Mouse (Mus musculus) mature B cell (primary cell): ENCODE measurements around the gene Acd.

Experiments used
- in situ Hi-C: fragments of 300-500 bp; cut with MboI; formaldehyde crosslinking; loops from 2 replicates; pipeline ENCODE4 v1.14.3; 2019

The Acd gene

DNA sequence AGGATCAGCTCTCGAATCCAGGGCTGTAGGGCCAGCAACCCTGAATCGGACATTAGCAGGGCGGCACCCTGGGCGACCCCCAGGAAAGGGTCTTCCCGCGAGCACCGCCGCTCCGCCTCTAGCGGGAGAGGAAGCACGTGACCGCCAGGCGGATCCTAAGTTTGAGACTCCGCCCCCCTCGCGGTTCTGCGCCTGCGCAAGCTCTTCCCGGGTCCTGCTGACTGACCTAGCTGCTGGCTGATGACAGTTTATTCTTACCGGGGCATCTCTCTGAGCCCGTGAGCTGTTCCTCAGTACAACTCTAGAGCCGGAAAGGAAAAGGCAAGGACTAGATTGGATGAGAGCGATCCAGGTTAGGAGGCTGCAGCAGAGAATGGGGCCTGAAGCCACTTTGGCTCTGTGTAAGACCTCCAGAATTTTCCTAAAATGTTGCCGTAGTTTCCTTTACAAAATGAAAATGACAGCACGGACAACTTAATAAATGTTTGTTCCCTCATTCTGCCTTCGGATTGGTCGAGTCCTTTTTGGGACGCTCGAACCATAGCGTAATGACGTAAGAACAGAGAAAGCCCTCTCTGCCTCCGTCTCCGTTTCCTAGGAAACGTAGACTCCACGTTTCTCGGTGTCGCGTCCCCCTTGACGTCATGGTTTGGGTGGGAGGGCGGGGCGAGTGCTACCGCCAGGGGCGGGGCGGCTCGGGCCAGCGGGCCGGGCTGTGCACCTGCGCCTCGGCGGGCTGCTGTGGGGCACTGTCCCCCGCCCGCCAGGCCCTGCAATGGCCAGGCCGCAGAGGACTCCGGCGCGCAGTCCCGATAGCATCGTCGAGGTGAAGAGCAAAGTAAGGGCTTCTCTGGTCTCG is at the start of gene Acd, which contains the start of gene Pard6a:
Gene Acd, minus strand, starts transcription at position 137 of the 859 bp plus-strand sequence.
Gene Pard6a, plus strand, starts transcription at position 183 of the 859 bp plus-strand sequence.
- in situ Hi-C loops: loop anchor here (25.0 kb wide), 1 partner anchor 236 kb away; the partner anchor contains the start of genes Ctrl, Lcat and Psmb10

DNA sequence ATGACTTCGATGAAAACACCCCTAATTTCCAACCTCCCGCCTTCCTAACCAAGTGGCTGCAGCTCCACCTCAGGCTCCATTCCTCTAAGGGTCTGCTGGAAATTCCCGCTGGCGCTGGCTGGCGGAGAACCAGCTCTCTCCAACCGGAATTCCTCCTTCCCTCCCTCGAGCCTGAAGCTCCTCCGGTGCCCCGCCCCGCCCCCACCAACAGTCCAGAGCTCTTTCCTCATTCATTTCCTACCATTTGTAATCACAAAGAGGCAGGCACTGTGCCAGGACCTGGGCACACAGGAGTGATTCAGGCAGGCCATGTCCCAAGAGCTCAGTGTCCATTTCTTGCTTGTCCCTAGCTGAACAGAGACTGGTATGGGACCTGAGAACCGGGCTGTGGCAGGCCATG is 49.7 kb upstream of the Acd start:
- in situ Hi-C loops: no loop called here

DNA sequence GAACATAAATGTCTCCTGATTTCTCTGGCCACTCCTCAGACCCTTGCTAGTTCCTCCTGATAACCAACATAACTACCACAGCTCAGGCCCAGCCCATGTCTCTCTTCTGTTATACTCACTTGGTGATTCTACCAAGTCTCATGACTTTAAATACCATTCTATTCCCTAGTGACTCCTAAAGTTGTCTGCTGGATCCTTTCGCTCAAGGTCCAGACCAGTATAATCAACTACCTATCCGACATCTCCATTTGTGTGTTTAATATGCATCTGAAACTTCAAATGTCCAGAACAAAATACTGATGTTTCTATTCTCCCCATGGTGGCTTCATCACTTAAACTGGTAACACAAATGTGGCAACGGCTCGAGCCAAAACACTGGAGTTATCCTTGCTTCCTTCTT is 42.4 kb upstream of the Acd start:
- in situ Hi-C loops: no loop called here

DNA sequence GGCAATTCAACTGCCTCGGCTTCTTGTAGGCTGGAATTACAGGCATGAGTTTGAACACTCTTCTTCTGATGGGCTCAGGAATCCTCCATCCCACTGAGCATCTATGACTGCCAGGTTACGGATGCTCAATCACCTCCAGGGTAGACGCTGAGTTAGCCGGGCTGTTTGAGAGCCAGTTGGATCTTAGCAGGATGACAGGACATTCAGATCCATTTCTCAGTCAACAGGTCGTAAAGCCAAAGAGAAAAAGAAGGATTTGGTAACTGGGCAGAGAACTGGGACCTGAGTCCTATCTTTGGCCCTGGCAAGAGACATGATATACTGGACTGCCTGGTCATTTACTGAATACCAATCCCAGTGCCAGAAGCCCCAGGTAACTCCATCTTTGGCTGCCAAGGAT is 38.3 kb upstream of the Acd start:
- in situ Hi-C loops: no loop called here

DNA sequence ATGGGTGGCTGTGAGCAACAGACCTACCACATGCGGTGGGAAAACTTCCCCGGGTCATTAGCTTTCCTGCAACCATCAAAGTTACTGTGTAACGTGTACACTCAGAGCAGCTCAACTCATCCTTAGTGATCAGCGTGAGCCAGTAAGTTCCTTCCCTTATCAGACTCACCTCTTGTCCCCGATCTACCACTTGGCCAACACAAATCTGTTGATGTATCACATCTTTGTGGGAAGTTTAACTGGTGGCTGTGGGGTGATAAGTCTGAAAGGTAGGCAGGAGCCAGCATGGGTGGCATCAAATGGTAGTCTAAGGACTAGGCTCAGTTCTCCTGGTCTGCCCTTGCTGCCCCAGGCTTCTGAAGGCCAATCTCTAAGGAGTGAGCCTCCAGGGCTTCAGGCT is 31.3 kb upstream of the Acd start:
- in situ Hi-C loops: no loop called here

DNA sequence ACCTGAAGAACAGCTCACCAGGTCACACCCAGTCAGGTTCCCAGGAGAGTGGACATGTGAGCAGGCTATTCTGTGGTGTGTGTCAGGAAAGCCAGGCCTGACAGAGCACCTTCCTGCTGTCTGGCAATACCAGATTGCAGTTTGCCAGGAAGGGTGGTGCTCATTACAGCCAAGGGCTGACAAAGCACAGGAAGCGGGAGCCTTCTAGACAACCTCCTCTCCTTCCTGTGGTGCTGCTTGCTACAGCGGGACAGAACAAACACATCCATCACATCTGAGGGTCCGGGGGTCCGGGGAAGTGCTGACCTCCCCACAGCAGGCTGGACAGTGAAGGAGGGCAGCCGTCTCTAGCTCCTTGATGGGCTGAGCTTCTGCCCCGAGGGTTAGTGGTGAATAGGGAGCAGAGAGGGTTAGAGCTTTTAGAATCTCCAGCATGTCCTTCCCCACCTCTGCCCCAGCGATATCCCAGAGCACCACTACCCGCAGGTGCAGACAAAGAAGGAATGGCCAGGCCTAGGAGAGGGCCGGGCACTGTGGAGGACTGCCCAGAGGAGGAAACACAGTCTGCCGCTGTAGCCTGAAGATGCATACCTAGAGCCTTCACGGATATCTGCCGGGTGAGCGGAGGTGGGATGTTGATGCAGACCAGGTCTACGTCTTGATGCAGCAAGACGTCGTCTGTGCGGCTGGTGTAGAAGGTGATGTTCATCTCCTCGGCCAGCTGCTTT is 26.7 kb upstream of the Acd start:
- in situ Hi-C loops: no loop called here

DNA sequence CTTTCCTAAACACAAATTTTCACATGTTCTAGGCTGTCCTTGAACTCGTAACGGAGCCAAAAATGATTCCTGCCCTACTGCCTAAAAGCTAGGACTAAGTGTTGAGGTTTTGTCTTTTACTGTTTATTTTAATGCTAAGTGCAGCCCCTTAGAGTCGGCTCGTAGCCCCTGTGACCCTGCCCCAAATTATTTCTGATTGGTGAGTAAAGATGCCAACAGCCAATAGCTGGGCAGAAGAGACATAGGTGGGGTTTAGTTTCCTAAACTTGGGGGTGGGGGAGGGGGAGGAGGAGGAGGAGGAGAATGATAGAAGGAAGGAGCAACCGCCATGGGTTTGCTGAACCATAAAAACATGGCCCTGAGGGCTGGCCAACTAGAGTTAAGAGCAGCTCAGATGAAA is 24.8 kb upstream of the Acd start:
- in situ Hi-C loops: no loop called here

DNA sequence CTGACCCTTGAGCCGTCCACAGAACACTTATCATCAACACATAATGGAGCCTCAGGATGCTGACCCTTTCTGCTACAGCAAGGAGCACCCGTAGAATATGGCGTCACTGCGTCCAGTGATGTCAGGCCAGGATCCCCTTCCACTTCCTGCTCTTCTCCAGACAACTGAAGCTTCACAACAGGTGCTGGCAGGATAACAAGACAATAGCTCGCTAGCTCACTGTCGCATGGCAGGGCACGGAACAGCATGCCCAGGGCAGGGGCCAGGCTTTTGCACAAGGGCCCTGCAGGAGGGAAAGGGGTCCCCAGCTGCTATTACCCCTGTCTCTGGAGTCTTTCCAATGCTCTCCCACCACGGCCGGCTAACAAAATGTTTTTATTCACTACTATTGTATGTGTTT is 22.0 kb upstream of the Acd start:
- in situ Hi-C loops: loop anchor here (25.0 kb wide), 1 partner anchor 214 kb away; the partner anchor contains the start of genes Ctrl, Lcat and Psmb10

DNA sequence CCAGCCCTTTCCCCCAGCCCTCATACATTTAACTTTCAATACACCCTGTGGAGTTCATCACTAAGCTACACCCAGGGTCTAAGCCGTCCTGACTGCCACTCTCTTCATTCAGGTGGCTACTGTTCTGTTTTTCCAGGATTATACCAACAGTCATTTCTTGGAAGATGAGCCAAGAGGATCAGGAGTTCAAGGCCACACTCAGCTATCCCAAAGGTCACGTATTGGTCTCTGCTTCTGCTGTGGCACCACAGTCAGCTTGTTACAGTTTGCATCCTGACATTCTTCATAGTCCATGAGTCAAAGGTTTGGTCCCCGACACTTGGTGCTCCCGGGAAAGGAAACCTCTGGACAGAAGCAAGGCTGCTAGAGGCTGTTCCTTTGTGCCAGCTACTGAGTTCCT is 18.7 kb upstream of the Acd start:
- in situ Hi-C loops: loop anchor here (25.0 kb wide), 1 partner anchor 218 kb away; the partner anchor contains the start of genes Ctrl, Lcat and Psmb10

DNA sequence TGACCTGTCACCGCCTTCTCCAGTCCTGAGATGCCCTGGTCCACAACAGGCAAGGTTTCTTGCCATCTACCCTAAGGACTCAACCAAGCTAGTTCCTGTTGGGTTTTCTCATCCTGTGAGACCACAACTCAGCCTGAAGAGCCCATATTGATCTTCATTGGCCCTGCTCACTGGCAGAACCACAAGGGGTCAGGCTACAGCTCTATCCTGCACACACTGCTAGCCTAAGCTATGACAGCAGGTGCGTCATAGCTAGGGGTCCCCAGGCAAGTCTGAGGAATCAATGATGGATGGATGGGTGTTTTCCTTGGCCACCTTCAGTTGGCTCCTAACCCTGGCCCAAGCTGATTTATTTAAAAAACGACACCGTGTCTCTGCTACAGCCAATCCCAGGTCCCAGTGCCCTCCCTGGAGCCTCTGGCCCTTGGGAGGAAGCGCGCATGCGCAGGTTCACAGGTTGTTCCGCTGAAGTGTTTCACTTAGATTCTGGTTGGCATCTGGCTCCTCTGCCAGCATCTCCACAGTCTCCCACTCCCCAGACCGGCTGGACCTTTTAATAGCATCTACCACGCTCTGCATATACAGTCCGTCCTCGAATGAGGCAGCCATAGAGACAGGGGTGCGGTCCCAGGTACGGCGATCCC is 15.5 kb upstream of the Acd start:
- in situ Hi-C loops: loop anchor here (25.0 kb wide), 1 partner anchor 221 kb away; the partner anchor contains the start of genes Ctrl, Lcat and Psmb10

DNA sequence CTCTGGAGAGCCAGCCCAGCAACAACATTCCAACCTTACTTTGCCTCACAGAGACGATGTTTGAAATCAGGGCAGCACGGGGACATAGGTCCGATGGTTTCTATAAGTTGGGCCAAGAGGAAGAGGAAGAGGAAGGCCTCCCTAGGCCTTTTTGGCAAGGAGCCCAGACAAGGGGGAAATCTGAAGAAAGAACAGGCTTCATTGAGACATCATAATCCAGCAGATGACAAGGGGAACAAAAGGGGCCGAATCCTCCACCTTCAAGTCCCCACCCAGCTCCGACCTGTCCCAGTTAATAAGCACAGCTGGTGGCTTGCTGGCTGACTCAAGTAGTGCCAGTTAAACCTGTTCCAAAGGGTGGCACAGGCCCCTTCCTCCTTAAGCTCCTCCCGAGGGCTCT is 14.1 kb upstream of the Acd start:
- in situ Hi-C loops: loop anchor here (25.0 kb wide), 1 partner anchor 222 kb away; the partner anchor contains the start of genes Ctrl, Lcat and Psmb10

DNA sequence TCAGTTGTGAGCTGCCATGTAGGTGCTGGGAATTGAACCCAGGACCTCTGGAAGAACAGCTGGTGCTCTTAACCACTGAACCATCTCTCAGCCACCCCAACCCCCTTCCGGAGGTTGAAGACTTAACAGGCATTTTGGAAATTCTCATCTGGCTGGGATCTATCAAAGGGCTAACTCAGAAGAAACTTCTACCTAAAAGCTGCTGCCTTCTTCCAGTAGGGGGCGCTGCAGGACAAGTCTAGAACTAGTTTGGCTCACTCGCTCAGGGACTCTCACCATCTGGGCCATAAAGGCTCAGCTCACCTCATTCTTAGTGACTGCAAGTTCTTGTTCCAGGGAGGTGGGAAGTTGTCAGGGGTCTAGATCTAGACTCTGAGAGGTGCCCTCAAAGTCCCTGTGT is 13.2 kb upstream of the Acd start:
- in situ Hi-C loops: loop anchor here (25.0 kb wide), 1 partner anchor 223 kb away; the partner anchor contains the start of genes Ctrl, Lcat and Psmb10

DNA sequence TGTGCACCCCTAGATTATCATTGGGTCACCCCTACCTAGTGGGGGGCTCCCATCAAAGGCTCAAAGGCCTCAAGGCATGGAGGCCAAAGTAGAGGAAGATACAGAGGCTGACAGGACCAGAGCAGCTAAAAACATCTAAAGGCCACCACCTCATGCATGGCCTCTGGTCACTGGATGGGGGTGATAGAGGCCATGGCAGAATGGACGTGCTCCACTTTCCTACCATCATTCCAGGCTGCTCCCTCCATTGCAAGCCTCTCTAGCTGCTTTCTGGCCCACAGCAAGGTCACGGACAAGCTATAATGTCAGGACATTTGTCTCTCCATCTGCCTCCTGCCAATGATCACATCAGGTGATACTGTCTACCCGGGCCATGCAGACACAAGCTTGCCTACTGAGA is 11.4 kb upstream of the Acd start:
- in situ Hi-C loops: loop anchor here (25.0 kb wide), 1 partner anchor 225 kb away; the partner anchor contains the start of genes Ctrl, Lcat and Psmb10

DNA sequence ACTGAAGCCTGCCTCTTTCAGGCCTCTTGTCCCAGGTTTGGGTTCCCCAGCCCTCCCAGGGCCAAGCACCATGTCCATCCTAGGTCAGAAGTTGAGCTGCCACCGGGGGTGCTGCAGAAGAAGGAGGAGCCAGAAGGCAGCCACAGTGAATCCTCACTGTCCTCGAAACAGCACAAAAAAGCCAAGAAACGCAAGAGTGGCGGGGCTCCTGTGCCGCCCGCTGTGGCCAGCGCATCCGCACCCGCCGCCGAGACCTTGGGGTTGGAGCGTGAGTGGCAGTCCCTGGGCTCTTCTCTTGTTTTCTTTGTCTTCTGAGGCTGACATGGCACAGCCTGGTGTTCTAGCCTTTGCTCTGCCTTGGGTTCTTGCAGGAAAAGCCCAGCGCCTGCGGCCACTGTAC is 8.4 kb upstream of the Acd start:
- in situ Hi-C loops: loop anchor here (25.0 kb wide), 1 partner anchor 228 kb away; the partner anchor contains the start of genes Ctrl, Lcat and Psmb10

DNA sequence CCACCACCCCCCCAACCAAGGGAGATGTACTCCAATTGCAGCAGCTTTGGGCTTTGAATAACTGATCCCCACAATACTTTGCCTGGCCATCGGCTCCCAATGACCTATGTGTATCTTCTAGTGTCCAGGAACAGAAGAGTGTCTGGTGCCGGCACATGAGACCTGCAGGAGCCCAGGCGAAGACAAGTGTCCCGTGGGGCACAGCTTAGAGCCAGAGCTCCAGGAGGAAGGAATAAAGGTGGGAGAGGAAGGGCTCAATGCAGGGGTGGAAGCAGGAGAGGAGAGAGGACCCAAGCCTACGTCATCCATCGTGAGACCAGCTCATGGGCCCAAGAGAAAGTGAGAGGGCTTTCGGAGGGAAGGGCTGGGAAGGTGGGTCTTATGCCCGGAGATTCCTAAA is 7.8 kb upstream of the Acd start:
- in situ Hi-C loops: loop anchor here (25.0 kb wide), 1 partner anchor 229 kb away; the partner anchor contains the start of genes Ctrl, Lcat and Psmb10

DNA sequence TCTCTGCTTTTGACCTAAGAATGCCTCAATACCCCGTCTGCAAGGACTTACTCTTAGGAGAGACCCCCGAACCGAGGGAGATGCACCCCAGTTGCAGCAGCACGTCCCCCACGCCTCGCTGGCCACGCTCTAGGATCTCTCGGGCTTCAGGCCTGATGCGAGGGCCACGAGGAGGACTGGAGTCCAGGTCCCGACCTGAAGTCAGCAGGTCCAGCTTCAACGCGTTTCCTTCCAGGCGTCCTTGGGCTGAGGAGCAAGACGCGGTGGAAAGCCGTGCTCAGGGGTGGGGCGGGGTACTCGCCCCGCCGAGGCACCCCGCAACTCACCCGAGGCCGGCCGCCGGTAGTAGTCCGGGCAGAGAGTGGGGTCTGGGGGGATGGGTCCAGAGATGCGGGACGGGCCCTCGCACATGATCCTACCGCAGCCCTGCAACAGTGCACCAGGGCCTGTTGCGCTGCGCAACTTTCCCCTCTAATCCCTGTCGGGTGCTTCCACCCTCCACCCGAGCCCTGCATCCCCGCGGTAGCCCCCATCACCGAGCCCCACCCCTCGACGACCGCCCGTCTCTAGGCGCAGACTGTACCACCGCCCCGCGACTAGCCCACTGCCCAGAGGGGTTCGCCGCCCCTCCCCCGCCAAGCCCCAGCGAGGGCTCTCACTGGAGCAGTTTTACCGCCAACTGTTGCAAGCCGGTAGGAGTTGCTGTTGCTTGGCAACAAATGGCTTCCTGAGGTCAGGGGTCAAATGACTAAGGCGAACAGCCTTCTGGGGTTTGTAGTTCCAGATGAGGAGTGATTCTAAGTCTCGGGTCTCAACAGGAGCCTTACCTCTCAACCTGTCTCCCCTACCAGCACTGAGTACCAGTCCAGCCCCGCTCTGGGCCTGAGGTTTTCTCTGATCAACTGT is 6.8 kb upstream of the Acd start, which contains the start of the genes 4933405L10Rik and Enkd1:
Gene 4933405L10Rik, plus strand, starts transcription at position 158 of the 906 bp plus-strand sequence.
Gene Enkd1, minus strand, starts transcription at position 713 of the 906 bp plus-strand sequence.
- in situ Hi-C loops: loop anchor here (25.0 kb wide), 1 partner anchor 230 kb away; the partner anchor contains the start of genes Ctrl, Lcat and Psmb10

DNA sequence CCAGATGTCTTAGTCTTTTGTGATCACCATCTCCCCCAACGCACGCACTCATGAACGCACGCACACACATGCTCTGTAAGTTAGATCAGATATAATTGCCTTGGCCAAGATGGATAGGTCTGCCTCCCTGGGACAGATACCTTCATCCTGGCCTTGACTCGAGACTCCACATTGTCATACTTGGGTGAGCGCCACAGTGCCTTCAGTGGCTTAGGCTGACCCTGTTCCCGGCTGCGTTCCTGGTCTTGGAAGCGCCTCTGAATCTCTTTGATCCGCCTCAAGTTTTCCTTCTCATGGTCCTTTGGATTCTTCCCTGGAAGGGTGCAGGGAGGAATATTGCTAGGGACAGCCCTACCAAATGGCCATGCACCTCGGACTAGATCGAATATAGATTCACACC is 5.5 kb upstream of the Acd start:
- in situ Hi-C loops: loop anchor here (25.0 kb wide), 1 partner anchor 231 kb away; the partner anchor contains the start of genes Ctrl, Lcat and Psmb10

DNA sequence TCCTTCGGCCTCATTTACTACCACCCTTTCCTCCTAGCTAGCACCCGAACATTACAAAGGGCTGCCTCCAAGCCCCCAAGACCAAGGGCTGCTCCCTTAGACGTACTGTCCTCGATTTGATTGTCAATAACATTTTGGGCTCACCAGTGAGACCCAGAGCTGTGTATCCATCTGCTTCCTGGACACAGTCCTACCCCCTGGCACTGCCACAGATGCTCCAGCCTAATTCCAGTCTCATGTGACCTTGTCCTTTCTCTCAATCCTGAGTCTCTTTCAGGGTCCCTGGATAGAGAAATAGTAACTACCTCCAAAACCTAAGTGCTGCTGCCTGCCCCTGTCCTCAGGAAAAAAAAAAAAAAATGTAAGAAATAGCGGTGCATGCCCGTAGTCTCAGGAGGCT is 4.1 kb upstream of the Acd start:
- in situ Hi-C loops: loop anchor here (25.0 kb wide), 1 partner anchor 232 kb away; the partner anchor contains the start of genes Ctrl, Lcat and Psmb10

DNA sequence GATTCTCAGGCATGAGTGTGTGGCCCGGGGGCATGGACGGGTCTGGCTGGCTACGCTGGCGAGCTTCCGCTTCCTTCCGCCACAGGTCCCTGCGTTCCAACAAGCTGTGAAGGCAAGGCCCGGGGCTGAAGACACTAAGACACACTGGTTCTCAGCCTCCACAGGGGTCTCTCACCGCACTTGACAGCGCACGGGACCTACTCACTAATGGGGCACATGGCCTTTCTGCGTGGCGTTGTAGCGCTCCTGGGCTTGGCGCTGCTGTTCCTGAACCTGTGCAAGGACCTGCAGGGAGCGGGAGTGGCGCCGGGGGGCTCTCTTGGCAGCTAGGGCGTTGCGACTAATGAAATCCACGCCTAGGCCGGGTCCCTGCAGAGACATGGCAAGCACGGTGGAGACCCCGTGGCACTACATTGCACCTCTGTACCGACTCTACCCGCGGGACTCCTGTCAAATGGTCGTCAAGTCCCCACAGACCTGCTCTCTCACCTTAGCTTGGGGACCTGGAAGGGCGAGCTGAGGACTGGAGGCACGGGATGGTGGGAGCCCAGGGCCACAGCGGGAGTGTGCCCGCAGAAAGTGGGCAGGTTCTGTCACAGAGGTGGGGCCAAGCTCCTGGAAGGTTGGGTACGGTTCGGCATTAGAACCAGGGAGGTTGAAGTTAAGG is 3.4 kb upstream of the Acd start:
- in situ Hi-C loops: loop anchor here (25.0 kb wide), 1 partner anchor 233 kb away; the partner anchor contains the start of genes Ctrl, Lcat and Psmb10
